ENCODE assay signal across 24 mouse cellular contexts in the genomic region with DNA sequence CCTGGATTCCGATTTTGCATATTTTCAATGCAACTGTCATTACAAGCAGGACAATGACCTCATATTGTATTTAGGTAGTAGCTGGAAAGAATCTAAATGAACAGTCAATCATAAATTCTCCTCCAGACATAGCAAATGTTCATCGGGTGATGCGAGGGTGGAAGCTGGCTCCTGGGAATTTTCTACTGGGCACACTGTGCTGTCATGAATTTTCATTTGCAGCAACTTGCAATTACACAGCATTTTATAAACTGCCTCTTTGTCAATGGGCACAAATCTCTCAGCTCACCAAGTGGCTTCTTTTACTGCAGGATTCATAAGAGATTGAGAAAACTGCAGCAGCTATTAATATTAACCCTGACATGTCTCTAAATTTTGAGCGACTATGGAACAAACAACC. TPM values are rescaled to one million over a fixed set of nuclear protein-coding genes. Genes with fewer than 3 reads are reported as not detected.
"Had no signal": no experiment of that assay in that cellular context is flagged by ENCODE, and none has a peak within 500 bp of the region (broad histone marks: within the 10 kb centered on the region; RNA-seq: fewer than 3 reads in every experiment).

No protein-coding gene starts in this region.

- H3K4me3 ChIP-seq: limb, embryonic 12.5 days; liver, embryonic 13.5 days; lung, embryonic 15.5 days; megakaryocyte, embryonic 14.5 days; neural tube, embryonic 13.5 days had no signal

- H3K9me3 ChIP-seq: limb, embryonic 12.5 days; liver, embryonic 13.5 days; lung, embryonic 15.5 days; megakaryocyte, embryonic 14.5 days; neural tube, embryonic 13.5 days had no signal

- H3K4me1 ChIP-seq: limb, embryonic 12.5 days; liver, embryonic 13.5 days; lung, embryonic 15.5 days; megakaryocyte, embryonic 14.5 days; neural tube, embryonic 13.5 days had no signal

- H3K4me2 ChIP-seq: limb, embryonic 12.5 days; liver, embryonic 13.5 days; lung, embryonic 15.5 days; midbrain, embryonic 11.5 days; neural tube, embryonic 13.5 days had no signal

- H3K9ac ChIP-seq: limb, embryonic 12.5 days; liver, embryonic 13.5 days; liver, postnatal 0 days; lung, embryonic 15.5 days; neural tube, embryonic 13.5 days had no signal

- H3K27me3 ChIP-seq: limb, embryonic 12.5 days; liver, embryonic 13.5 days; lung, embryonic 15.5 days; neural tube, embryonic 13.5 days had no signal

- H3K27ac ChIP-seq: limb, embryonic 12.5 days; liver, embryonic 13.5 days; lung, embryonic 15.5 days; macrophage; neural tube, embryonic 13.5 days had no signal

- ATAC-seq: intestine, postnatal 0 days; liver, postnatal 0 days had no signal

- DNase-seq: kidney, adult 8-10 months; kidney, postnatal 25 days; liver; liver, embryonic 13.5 days; liver, postnatal 0 days; lung, postnatal 14 days; right cerebral cortex, postnatal 4 days; spleen, adult 18-20 months; thymus, adult 2 months; thymus, postnatal 36 days had no signal

- H3K36me3 ChIP-seq: limb, embryonic 12.5 days; liver, embryonic 13.5 days; lung, embryonic 15.5 days; neural tube, embryonic 13.5 days had no signal

RNA-seq across cellular contexts. Expression of gene Sh2d1a, which starts 28.4 kb away (rescaled TPM):
- total RNA-seq: layer of hippocampus, postnatal 10 days; left cerebral cortex, adult 8-10 months; left cerebral cortex, postnatal 36 days had no signal
- polyA plus RNA-seq: liver, embryonic 13.5 days; liver, postnatal 0 days; macrophage; testis, adult 2 months had no signal

RNA-seq across cellular contexts. Expression of gene Tex13c2, which starts 41.2 kb away (rescaled TPM):
- total RNA-seq: left cerebral cortex, adult 8-10 months; left cerebral cortex, postnatal 36 days; monocyte, adult 5-6 weeks had no signal
- polyA plus RNA-seq: intestine, postnatal 0 days; kidney, embryonic 16.5 days; limb, embryonic 12.5 days; liver, embryonic 13.5 days; liver, postnatal 0 days; lung, embryonic 15.5 days; macrophage; midbrain, embryonic 11.5 days; neural tube, embryonic 13.5 days; stomach, embryonic 14.5 days had no signal
